9 mouse cellular contexts compared by ENCODE assay signal in the genomic region with DNA sequence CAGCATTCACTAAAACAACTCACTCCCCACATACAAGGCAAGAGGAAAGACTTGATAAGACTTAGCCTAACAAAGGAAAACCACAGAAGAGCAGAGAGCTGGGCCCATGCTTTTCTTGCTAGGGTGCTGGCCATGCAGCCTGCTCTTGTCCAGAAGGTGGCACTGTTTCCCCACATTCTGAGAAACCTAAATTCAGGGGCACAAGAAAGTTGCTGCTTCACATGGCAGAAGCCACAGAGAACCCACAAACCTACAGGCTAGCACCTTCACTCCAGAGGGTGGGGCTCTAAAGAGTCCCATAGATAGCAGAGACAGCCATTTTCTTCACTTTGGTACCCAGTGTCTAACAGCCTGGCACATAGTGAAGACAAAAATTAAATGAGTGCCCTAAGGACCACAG. TPM values are rescaled to one million over a fixed set of nuclear protein-coding genes. Genes with fewer than 3 reads are reported as not detected.
DNase-seq lines count a peak whose midpoint lies in the region; ATAC-seq and TF ChIP-seq lines count a peak whose summit lies in the region.
"Had no signal": no experiment of that assay in that cellular context is flagged by ENCODE, and none has a peak within 500 bp of the region (broad histone marks: within the 10 kb centered on the region; RNA-seq: fewer than 3 reads in every experiment).

No protein-coding gene starts in this region.

- H3K36me3 ChIP-seq in heart, postnatal 0 days (replicated peaks; ENCODE audit: control insufficient read depth, insufficient read depth, low read length) = 0 out of 2 replicates have a peak, but pooled peaks cover 5% of the 10 kb centered on the region
- peaks cover 4% of the 10 kb centered on the region for H3K36me3 ChIP-seq in midbrain, embryonic 10.5 days
- H3K36me3 ChIP-seq: lung, embryonic 15.5 days had no signal

- H3K27ac ChIP-seq in heart, postnatal 0 days (ENCODE audit: low read depth) = no peak overlapping the region
- H3K27ac ChIP-seq in midbrain, embryonic 10.5 days (replicated peaks) = no peak overlapping the region
- H3K27ac ChIP-seq: lung, embryonic 15.5 days had no signal

- H3K9me3 ChIP-seq in heart, postnatal 0 days (replicated peaks; ENCODE audit: control insufficient read depth, low read length) = no peaks in the 10 kb centered on the region
- H3K9me3 ChIP-seq in midbrain, embryonic 10.5 days (replicated peaks) = no peaks in the 10 kb centered on the region
- H3K9me3 ChIP-seq: lung, embryonic 15.5 days had no signal

- H3K27me3 ChIP-seq in heart, postnatal 0 days (ENCODE audit: control insufficient read depth, insufficient read depth, low read length) = no peaks in the 10 kb centered on the region
- H3K27me3 ChIP-seq in midbrain, embryonic 10.5 days (ENCODE audit: low read depth, poor library complexity, severe bottlenecking) = no peaks in the 10 kb centered on the region
- H3K27me3 ChIP-seq: lung, embryonic 15.5 days had no signal

- no peak overlapping the region for H3K4me2 ChIP-seq in heart, postnatal 0 days (ENCODE audit: low read depth, low read length)
- H3K4me2 ChIP-seq: lung, embryonic 15.5 days had no signal

- no peak overlapping the region for H3K9ac ChIP-seq in heart, postnatal 0 days (replicated peaks; ENCODE audit: low read depth, low read length)
- H3K9ac ChIP-seq: lung, embryonic 15.5 days had no signal

- H3K4me1 ChIP-seq in heart, postnatal 0 days (ENCODE audit: control insufficient read depth, insufficient read depth) = no peaks in the 10 kb centered on the region
- H3K4me1 ChIP-seq in midbrain, embryonic 10.5 days = no peaks in the 10 kb centered on the region; the same call in 1 of the 2 replicates
- H3K4me1 ChIP-seq: lung, embryonic 15.5 days had no signal

- DNase-seq in adrenal gland, adult (ENCODE audit: inconsistent age in 2 of 2, low spot score in 1 of 2) = peak; percentile 34 to 78
- no peak for DNase-seq in adrenal gland, adult 8-10 months
- peak; percentile 97 for DNase-seq in NIH3T3 (ENCODE audit: low read depth)
- peak; percentile 20 to 49 for DNase-seq in cerebellum, postnatal 36 days
- DNase-seq in heart, postnatal 0 days (ENCODE audit: low spot score) = peak; percentile 41
- peak; percentile 56 to 60 for DNase-seq in layer of hippocampus, postnatal 14 days (ENCODE audit: low spot score in 2 of 2)
- DNase-seq in midbrain, embryonic 10.5 days (ENCODE audit: low spot score) = peak; percentile 73
- peak; percentile 68 for DNase-seq in right cerebral cortex, postnatal 4 days

- no peak for TF ChIP-seq EP300 in heart, postnatal 0 days (IDR thresholded peaks at IDR 0.05; ENCODE audit: low read depth)

- no peak overlapping the region for H3K4me3 ChIP-seq in heart, postnatal 0 days (ENCODE audit: low read depth, low read length)
- H3K4me3 ChIP-seq in midbrain, embryonic 10.5 days = no peak overlapping the region
- H3K4me3 ChIP-seq: lung, embryonic 15.5 days had no signal

- TF ChIP-seq CTCF in heart, postnatal 0 days (IDR thresholded peaks at IDR 0.05; ENCODE audit: low read depth) = peak; percentile 94

- ATAC-seq in heart, postnatal 0 days (ENCODE audit: insufficient read depth, low read depth) = no peak

RNA-seq across cellular contexts. Expression of a gene that starts 52.3 kb away (rescaled TPM):
- 10 to 100 TPM; 20.0 to 28.7 (median 26.3) TPM for total RNA-seq in adrenal gland, adult 8-10 months (2022)
- total RNA-seq in heart, postnatal 0 days (2014; rRNA removed; ENCODE audit: low replicate concordance) = 12.0 and 16.8 TPM in 2 replicates
- polyA plus RNA-seq in heart, postnatal 0 days (2015; fragmentation: Nextera tagmentation; extraction: Ambion mirVana) = 32.7 and 32.9 TPM in 2 replicates
- 10 to 100 TPM; 11.9 to 15.1 TPM for total RNA-seq in layer of hippocampus, postnatal 14 days (2021)
- polyA plus RNA-seq in midbrain, embryonic 10.5 days (2016; fragmentation: Nextera tagmentation; extraction: Ambion mirVana) = 20.5 and 21.0 TPM in 2 replicates

RNA-seq across cellular contexts. Expression of a gene that starts 52.4 kb away (rescaled TPM):
- 10 to 100 TPM in 2 of 4 experiments, 1 to 10 TPM in 2; 8.9 to 11.8 (median 10.3) TPM for total RNA-seq in adrenal gland, adult 8-10 months (2022)
- 25.7 and 30.0 TPM in 2 replicates for total RNA-seq in heart, postnatal 0 days (2014; rRNA removed; ENCODE audit: low replicate concordance)
- polyA plus RNA-seq in heart, postnatal 0 days (2015; fragmentation: Nextera tagmentation; extraction: Ambion mirVana) = 35.2 and 37.4 TPM in 2 replicates
- 10 to 100 TPM; 13.5 to 14.6 TPM for total RNA-seq in layer of hippocampus, postnatal 14 days (2021)
- polyA plus RNA-seq in midbrain, embryonic 10.5 days (2016; fragmentation: Nextera tagmentation; extraction: Ambion mirVana) = 26.1 and 26.3 TPM in 2 replicates
